Mouse (Mus musculus): ENCODE results near the gene Eprs. TPM values are rescaled to one million over a fixed set of nuclear protein-coding genes. Genes with fewer than 3 reads are reported as not detected.

Gene Eprs
- polyA plus RNA-seq, 1 experiment from 2014 or later = 123 TPM

GRCm38 (mm10) chr1:185333651-185334050, 29.2 kb upstream of the Eprs start:
- Histone ChIP-seq H3K4me2 (ENCODE audit: low read depth, low read length) (no peak overlapping the region), H3K27ac (ENCODE audit: low read length) (no peak overlapping the region), H3K36me3 (ENCODE audit: control insufficient read depth, insufficient read depth, low read length) (0 out of 2 replicates have a peak, but pooled peaks cover 2% of the 10 kb centered on the region), H3K27me3 (ENCODE audit: control insufficient read depth, insufficient read depth, low read depth, low read length) (no peaks in the 10 kb centered on the region), H3K4me3 (ENCODE audit: low read length) (no peak overlapping the region), H3K4me1 (replicated peaks; ENCODE audit: control insufficient read depth, insufficient read depth, low read length) (peaks cover 10% of the 10 kb centered on the region), H3K9ac (ENCODE audit: low read length) (no peak overlapping the region), H3K9me3 (ENCODE audit: control insufficient read depth, low read length) (no peaks in the 10 kb centered on the region)
- ATAC-seq (ENCODE audit: low read depth) = no peak
- 81% methylated on average over 5 of the region's 5 CpGs for WGBS

GRCm38 (mm10) chr1:185334136-185334535, 28.7 kb upstream of the Eprs start:
- Histone ChIP-seq H3K4me1 (replicated peaks; ENCODE audit: control insufficient read depth, insufficient read depth, low read length) (peaks cover 10% of the 10 kb centered on the region), H3K9me3 (ENCODE audit: control insufficient read depth, low read length) (no peaks in the 10 kb centered on the region), H3K4me3 (ENCODE audit: low read length) (no peak overlapping the region), H3K27me3 (ENCODE audit: control insufficient read depth, insufficient read depth, low read depth, low read length) (no peaks in the 10 kb centered on the region), H3K4me2 (ENCODE audit: low read depth, low read length) (no peak overlapping the region), H3K9ac (ENCODE audit: low read length) (no peak overlapping the region), H3K27ac (ENCODE audit: low read length) (no peak overlapping the region), H3K36me3 (ENCODE audit: control insufficient read depth, insufficient read depth, low read length) (0 out of 2 replicates have a peak, but pooled peaks cover 2% of the 10 kb centered on the region)
- ATAC-seq (ENCODE audit: low read depth) = no peak
- WGBS = 79% methylated on average over 4 of the region's 4 CpGs

- Histone ChIP-seq H3K27ac (ENCODE audit: low read length) (no peak overlapping the region), H3K4me1 (replicated peaks; ENCODE audit: control insufficient read depth, insufficient read depth, low read length) (peaks cover 10% of the 10 kb centered on the region), H3K4me2 (ENCODE audit: low read depth, low read length) (no peak overlapping the region), H3K4me3 (ENCODE audit: low read length) (no peak overlapping the region), H3K9ac (ENCODE audit: low read length) (no peak overlapping the region), H3K27me3 (ENCODE audit: control insufficient read depth, insufficient read depth, low read depth, low read length) (no peaks in the 10 kb centered on the region), H3K9me3 (ENCODE audit: control insufficient read depth, low read length) (no peaks in the 10 kb centered on the region), H3K36me3 (ENCODE audit: control insufficient read depth, insufficient read depth, low read length) (peaks cover 2% of the 10 kb centered on the region; the same call in 1 of the 2 replicates)
- no peak for ATAC-seq (ENCODE audit: low read depth)
- 73% methylated on average over 6 of the region's 6 CpGs for WGBS
Measured at GRCm38 (mm10) chr1:185335231-185335765, 27.5 kb upstream of the Eprs start.

GRCm38 (mm10) chr1:185336535-185336934, 26.3 kb upstream of the Eprs start:
- H3K27me3 ChIP-seq (ENCODE audit: control insufficient read depth, insufficient read depth, low read depth, low read length) = no peaks in the 10 kb centered on the region
- H3K9ac ChIP-seq (ENCODE audit: low read length) = no peak overlapping the region
- WGBS = 57% methylated on average over 3 of the region's 3 CpGs
- H3K9me3 ChIP-seq (ENCODE audit: control insufficient read depth, low read length) = no peaks in the 10 kb centered on the region
- no peak overlapping the region for H3K4me3 ChIP-seq (ENCODE audit: low read length)
- no peak for ATAC-seq (ENCODE audit: low read depth)
- H3K27ac ChIP-seq (ENCODE audit: low read length) = no peak overlapping the region
- peaks cover 2% of the 10 kb centered on the region; the same call in 1 of the 2 replicates for H3K36me3 ChIP-seq (ENCODE audit: control insufficient read depth, insufficient read depth, low read length)
- no peak overlapping the region for H3K4me2 ChIP-seq (ENCODE audit: low read depth, low read length)
- H3K4me1 ChIP-seq (replicated peaks; ENCODE audit: control insufficient read depth, insufficient read depth, low read length) = peaks cover 10% of the 10 kb centered on the region

- Histone ChIP-seq H3K36me3 (ENCODE audit: control insufficient read depth, insufficient read depth, low read length) (peaks cover 16% of the 10 kb centered on the region), H3K9ac (ENCODE audit: low read length) (no peak overlapping the region), H3K4me2 (ENCODE audit: low read depth, low read length) (no peak overlapping the region), H3K27me3 (ENCODE audit: control insufficient read depth, insufficient read depth, low read depth, low read length) (no peaks in the 10 kb centered on the region), H3K27ac (ENCODE audit: low read length) (no peak overlapping the region), H3K9me3 (ENCODE audit: control insufficient read depth, low read length) (no peaks in the 10 kb centered on the region), H3K4me3 (ENCODE audit: low read length) (no peak overlapping the region), H3K4me1 (replicated peaks; ENCODE audit: control insufficient read depth, insufficient read depth, low read length) (no peaks in the 10 kb centered on the region)
- 93% methylated on average over 4 of the region's 4 CpGs for WGBS
- no peak for ATAC-seq (ENCODE audit: low read depth)
Measured at GRCm38 (mm10) chr1:185342441-185342840, 20.4 kb upstream of the Eprs start.

GRCm38 (mm10) chr1:185343422-185343821, 19.4 kb upstream of the Eprs start:
- WGBS = 85% methylated on average over 8 of the region's 8 CpGs
- Histone ChIP-seq H3K9ac (ENCODE audit: low read length) (no peak overlapping the region), H3K9me3 (ENCODE audit: control insufficient read depth, low read length) (no peaks in the 10 kb centered on the region), H3K4me1 (replicated peaks; ENCODE audit: control insufficient read depth, insufficient read depth, low read length) (no peaks in the 10 kb centered on the region), H3K4me3 (ENCODE audit: low read length) (no peak overlapping the region), H3K36me3 (ENCODE audit: control insufficient read depth, insufficient read depth, low read length) (peaks cover 16% of the 10 kb centered on the region), H3K4me2 (ENCODE audit: low read depth, low read length) (no peak overlapping the region), H3K27ac (ENCODE audit: low read length) (no peak overlapping the region), H3K27me3 (ENCODE audit: control insufficient read depth, insufficient read depth, low read depth, low read length) (no peaks in the 10 kb centered on the region)
- ATAC-seq (ENCODE audit: low read depth) = no peak

- H3K9ac ChIP-seq (ENCODE audit: low read length) = no peak overlapping the region
- H3K27me3 ChIP-seq (ENCODE audit: control insufficient read depth, insufficient read depth, low read depth, low read length) = no peaks in the 10 kb centered on the region
- peaks cover 22% of the 10 kb centered on the region for H3K36me3 ChIP-seq (ENCODE audit: control insufficient read depth, insufficient read depth, low read length)
- ATAC-seq (ENCODE audit: low read depth) = no peak
- H3K4me3 ChIP-seq (ENCODE audit: low read length) = no peak overlapping the region
- 64% methylated on average over 10 of the region's 10 CpGs for WGBS
- H3K27ac ChIP-seq (ENCODE audit: low read length) = no peak overlapping the region
- H3K4me2 ChIP-seq (ENCODE audit: low read depth, low read length) = no peak overlapping the region
- no peaks in the 10 kb centered on the region for H3K9me3 ChIP-seq (ENCODE audit: control insufficient read depth, low read length)
- no peaks in the 10 kb centered on the region for H3K4me1 ChIP-seq (replicated peaks; ENCODE audit: control insufficient read depth, insufficient read depth, low read length)
Measured at GRCm38 (mm10) chr1:185346188-185346587, 16.7 kb upstream of the Eprs start.

- no peaks in the 10 kb centered on the region for H3K27me3 ChIP-seq (ENCODE audit: control insufficient read depth, insufficient read depth, low read depth, low read length)
- no peak overlapping the region for H3K27ac ChIP-seq (ENCODE audit: low read length)
- H3K9me3 ChIP-seq (ENCODE audit: control insufficient read depth, low read length) = no peaks in the 10 kb centered on the region
- no peak overlapping the region for H3K4me3 ChIP-seq (ENCODE audit: low read length)
- no peak overlapping the region for H3K9ac ChIP-seq (ENCODE audit: low read length)
- no peak overlapping the region for H3K4me2 ChIP-seq (ENCODE audit: low read depth, low read length)
- H3K4me1 ChIP-seq (replicated peaks; ENCODE audit: control insufficient read depth, insufficient read depth, low read length) = no peaks in the 10 kb centered on the region
- ATAC-seq (ENCODE audit: low read depth) = no peak
- H3K36me3 ChIP-seq (ENCODE audit: control insufficient read depth, insufficient read depth, low read length) = peaks cover 19% of the 10 kb centered on the region
- WGBS = 92% methylated on average over 14 of the region's 14 CpGs
Measured at GRCm38 (mm10) chr1:185349741-185350140, 13.1 kb upstream of the Eprs start.

GRCm38 (mm10) chr1:185350611-185351010, 12.2 kb upstream of the Eprs start:
- H3K9ac ChIP-seq (ENCODE audit: low read length) = no peak overlapping the region
- H3K4me2 ChIP-seq (ENCODE audit: low read depth, low read length) = no peak overlapping the region
- no peaks in the 10 kb centered on the region for H3K4me1 ChIP-seq (replicated peaks; ENCODE audit: control insufficient read depth, insufficient read depth, low read length)
- H3K9me3 ChIP-seq (ENCODE audit: control insufficient read depth, low read length) = no peaks in the 10 kb centered on the region
- no peak overlapping the region for H3K27ac ChIP-seq (ENCODE audit: low read length)
- 90% methylated on average over 4 of the region's 4 CpGs for WGBS
- H3K36me3 ChIP-seq (ENCODE audit: control insufficient read depth, insufficient read depth, low read length) = peaks cover 24% of the 10 kb centered on the region
- ATAC-seq (ENCODE audit: low read depth) = no peak
- no peak overlapping the region for H3K4me3 ChIP-seq (ENCODE audit: low read length)
- H3K27me3 ChIP-seq (ENCODE audit: control insufficient read depth, insufficient read depth, low read depth, low read length) = no peaks in the 10 kb centered on the region

GRCm38 (mm10) chr1:185352151-185352550, 10.7 kb upstream of the Eprs start:
- Histone ChIP-seq H3K4me3 (ENCODE audit: low read length) (no peak overlapping the region), H3K36me3 (ENCODE audit: control insufficient read depth, insufficient read depth, low read length) (peaks cover 22% of the 10 kb centered on the region), H3K27ac (ENCODE audit: low read length) (no peak overlapping the region), H3K9ac (ENCODE audit: low read length) (no peak overlapping the region), H3K4me1 (replicated peaks; ENCODE audit: control insufficient read depth, insufficient read depth, low read length) (no peaks in the 10 kb centered on the region), H3K9me3 (ENCODE audit: control insufficient read depth, low read length) (no peaks in the 10 kb centered on the region), H3K4me2 (ENCODE audit: low read depth, low read length) (no peak overlapping the region), H3K27me3 (ENCODE audit: control insufficient read depth, insufficient read depth, low read depth, low read length) (no peaks in the 10 kb centered on the region)
- ATAC-seq (ENCODE audit: low read depth) = no peak
- WGBS = 86% methylated on average over 12 of the region's 12 CpGs

Data from lung, embryonic 16.5 days (tissue).